Mouse (Mus musculus) lung, adult 2 months (tissue): ENCODE measurements around the gene Mcm7. TPM values are rescaled to one million over a fixed set of nuclear protein-coding genes. Genes with fewer than 3 reads are reported as not detected.

Experiments
- DNase-seq: peaks from one replicate; pipeline ENCODE4 v3.0.0; 2022
- H3K4me1 ChIP-seq: fragments of 200-500 bp; 2 replicates; pipeline ENCODE4 v1.6.1; 2011; ENCODE audit warnings: low read length; ENCODE audit not compliant: control insufficient read depth, insufficient read depth
- H3K4me3 ChIP-seq: fragments of 200-500 bp; replicated peaks from 2 replicates; pipeline ENCODE3; 2011; ENCODE audit warnings: low read depth, mild to moderate bottlenecking, control low read depth, low read length; ENCODE audit errors: extremely low read depth
- CTCF ChIP-seq: fragments of 200-500 bp; IDR thresholded peaks from 2 replicates; pipeline ENCODE4 v1.5.1; 2011; ENCODE audit warnings: mild to moderate bottlenecking, low read length, control low read depth; ENCODE audit not compliant: insufficient read depth
- POLR2A ChIP-seq: fragments of 200-500 bp; IDR thresholded peaks from 2 replicates; pipeline ENCODE4 v1.6.1; 2011; ENCODE audit warnings: low read depth, mild to moderate bottlenecking, control low read depth, low read length, borderline replicate concordance; ENCODE audit errors: extremely low read depth
- WGBS: fragments of 180-500 bp; shearing (Covaris S2); methylation state at CpG from one replicate; pipeline ENCODE4 v1.1.7; 2018; 5-methylcytosine and 5-hydroxymethylcytosine counted together
- polyA plus RNA-seq: library from polyadenylated mRNA; depleted of rRNA; stranded (reverse); fragments of >200 nt; gene quantifications from 2 replicates; pipeline ENCODE4 v1.2.3, GENCODE M21; 2012

Gene Mcm7
- polyA plus RNA-seq, 1 experiment, result 22.1 TPM

- DNase-seq, result peak; percentile 82
- TF ChIP-seq CTCF, result no peak
- peak; percentile 67; the same call in 1 of the 2 replicates for TF ChIP-seq POLR2A
- peaks cover 5% of the 10 kb centered on the region; the same call in 1 of the 2 replicates for H3K4me1 ChIP-seq
- peak within 1 kb of the TSS; percentile 90 for H3K4me3 ChIP-seq
- WGBS, result 4% methylated on average over 54 of the region's 54 CpGs
Observed at GRCm38 (mm10) chr5:138193771-138194727, 21.8 kb upstream of the Mcm7 start, which contains the start of gene Mblac1. Gene Mblac1 (plus strand): TSS chr5:138194314.

- Histone ChIP-seq H3K4me3 (peak overlapping the region; percentile 100), H3K4me1 (0 out of 2 replicates have a peak, but pooled peaks cover 2% of the 10 kb centered on the region)
- TF ChIP-seq CTCF (no peak), POLR2A (no peak)
- under 1% methylated on average over 10 of the region's 10 CpGs for WGBS
- DNase-seq, result peak; percentile 59
Observed at GRCm38 (mm10) chr5:138187661-138188306, 15.6 kb upstream of the Mcm7 start.

GRCm38 (mm10) chr5:138186950-138187638 is 14.9 kb upstream of the Mcm7 start, which contains the start of the genes Taf6 and Cnpy4:
Gene Taf6 (minus strand): TSS chr5:138187451.
Gene Cnpy4 (plus strand): TSS chr5:138187485.
- Histone ChIP-seq H3K4me3 (peak within 1 kb of the TSS; percentile 100), H3K4me1 (0 out of 2 replicates have a peak, but pooled peaks cover 2% of the 10 kb centered on the region)
- under 1% methylated on average over 31 of the region's 31 CpGs for WGBS
- TF ChIP-seq POLR2A (peak; percentile 94), CTCF (no peak)
- DNase-seq, result peak; percentile 81

DNA sequence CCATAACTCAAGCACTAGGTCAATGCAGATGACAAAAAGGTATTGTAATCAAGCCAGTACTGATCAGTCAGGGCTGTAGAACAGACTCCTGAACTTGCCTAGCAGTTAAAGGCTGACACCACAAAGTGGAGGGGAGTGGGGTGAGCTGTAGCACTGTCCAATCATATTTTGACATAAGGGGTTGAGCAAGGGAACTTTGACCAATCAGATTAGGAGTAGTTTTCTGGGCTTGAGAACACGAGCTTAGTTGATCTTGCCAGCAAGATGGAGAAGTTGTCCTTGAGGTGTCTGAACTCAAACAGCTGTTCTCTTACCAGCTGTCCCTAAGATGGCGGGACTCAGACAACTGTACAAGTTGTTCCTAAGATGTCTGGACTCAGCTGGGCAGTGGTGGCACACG is 995 bp upstream of the Mcm7 start:
- Histone ChIP-seq H3K4me1 (peaks cover 5% of the 10 kb centered on the region; the same call in 1 of the 2 replicates), H3K4me3 (no peak overlapping the region)
- 69% methylated on average over 3 of the region's 3 CpGs for WGBS
- DNase-seq, result no peak
- TF ChIP-seq POLR2A (no peak), CTCF (no peak)

DNA sequence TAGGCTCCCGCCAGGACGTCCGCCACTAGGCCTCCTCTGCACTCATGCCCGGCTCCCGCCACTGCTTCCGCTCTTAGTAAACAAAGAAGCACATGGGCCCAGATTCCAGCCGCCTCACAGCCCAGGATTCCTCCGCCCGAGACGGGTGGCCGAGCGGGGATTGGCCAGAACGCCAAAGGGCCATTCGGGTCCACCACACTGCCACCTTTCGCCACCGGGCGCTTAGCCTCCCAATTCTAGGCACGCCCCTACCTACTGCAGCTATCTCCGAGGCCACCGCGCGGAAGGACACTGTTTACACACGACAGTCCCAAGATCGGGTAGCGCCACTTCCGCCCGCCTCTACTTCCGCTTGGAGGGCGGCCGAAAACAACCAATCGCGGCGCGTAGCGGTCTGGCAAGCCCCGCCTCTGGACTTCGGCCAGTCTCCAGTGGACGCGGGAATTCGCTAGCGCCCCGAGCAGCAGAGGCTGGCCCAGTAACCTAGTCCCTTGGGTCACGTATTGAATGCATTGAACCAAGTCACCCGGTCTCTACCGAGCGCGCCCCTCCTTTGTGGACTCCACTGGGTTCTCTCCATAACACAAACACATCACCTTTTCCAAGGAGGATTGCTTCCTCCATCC is 1.2 kb downstream of the Mcm7 start:
- DNase-seq, result peak; percentile 96
- peak overlapping the region; percentile 73 for H3K4me3 ChIP-seq
- peaks cover 5% of the 10 kb centered on the region; the same call in 1 of the 2 replicates for H3K4me1 ChIP-seq
- TF ChIP-seq CTCF (no peak), POLR2A (peak; percentile 67; the same call in 1 of the 2 replicates)
- under 1% methylated on average over 47 of the region's 47 CpGs for WGBS

DNA sequence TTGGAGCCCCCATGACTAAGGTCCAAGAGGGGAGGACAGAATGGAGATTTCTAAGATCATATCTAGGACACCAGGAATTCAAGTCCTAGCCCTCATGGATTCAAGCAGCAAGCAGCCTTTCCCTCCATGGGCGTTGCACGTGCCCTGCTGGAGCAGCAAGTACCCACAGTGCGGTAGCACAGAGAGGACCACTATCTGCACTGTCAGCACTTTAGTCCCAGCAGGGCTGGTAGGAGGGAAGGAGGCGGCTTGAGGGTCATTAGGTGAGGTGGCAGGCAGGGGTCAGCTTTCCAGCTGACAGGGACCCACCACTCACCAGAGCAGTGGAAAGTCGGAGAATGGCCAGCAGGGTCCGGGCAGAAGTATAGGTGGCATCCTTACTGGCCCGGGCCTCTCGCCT is 6.6 kb downstream of the Mcm7 start:
- no peak for DNase-seq
- WGBS, result 79% methylated on average over 8 of the region's 8 CpGs
- H3K4me1 ChIP-seq, result peaks cover 2% of the 10 kb centered on the region; the same call in 1 of the 2 replicates
- no peak overlapping the region for H3K4me3 ChIP-seq
- no peak for TF ChIP-seq POLR2A
- no peak for TF ChIP-seq CTCF

DNA sequence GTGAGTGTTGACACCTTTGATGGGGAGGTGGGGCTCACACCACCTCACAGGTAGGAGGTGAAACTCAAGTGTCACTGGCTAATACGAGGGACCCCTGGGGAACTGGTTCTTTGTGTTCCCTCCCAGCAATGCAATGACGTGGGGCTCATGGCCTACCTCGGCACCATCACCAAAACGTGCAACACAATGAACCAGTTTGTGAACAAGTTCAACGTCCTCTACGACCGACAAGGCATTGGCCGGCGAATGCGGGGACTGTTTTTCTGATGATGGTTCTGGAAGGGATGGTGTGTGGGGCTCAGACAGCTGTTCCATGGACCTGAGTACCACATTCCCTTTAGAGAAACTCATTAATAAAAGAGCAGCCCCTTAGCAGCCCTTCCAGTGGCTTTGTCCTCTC is 8.6 kb downstream of the Mcm7 start:
- TF ChIP-seq POLR2A (no peak), CTCF (no peak)
- WGBS, result 73% methylated on average over 10 of the region's 10 CpGs
- no peaks in the 10 kb centered on the region for H3K4me1 ChIP-seq
- H3K4me3 ChIP-seq, result no peak overlapping the region
- DNase-seq, result no peak

- WGBS, result 65% methylated on average over 6 of the region's 6 CpGs
- TF ChIP-seq POLR2A (no peak), CTCF (no peak)
Observed at GRCm38 (mm10) chr5:138163046-138163445, 9.2 kb downstream of the Mcm7 start.

More at GRCm38 (mm10) chr5:138163046-138163445, 9.2 kb downstream of the Mcm7 start:
- Histone ChIP-seq H3K4me1 (no peaks in the 10 kb centered on the region), H3K4me3 (no peak overlapping the region)
- DNase-seq, result no peak
